ENCODE assay signal across 9 mouse cellular contexts in the genomic region with DNA sequence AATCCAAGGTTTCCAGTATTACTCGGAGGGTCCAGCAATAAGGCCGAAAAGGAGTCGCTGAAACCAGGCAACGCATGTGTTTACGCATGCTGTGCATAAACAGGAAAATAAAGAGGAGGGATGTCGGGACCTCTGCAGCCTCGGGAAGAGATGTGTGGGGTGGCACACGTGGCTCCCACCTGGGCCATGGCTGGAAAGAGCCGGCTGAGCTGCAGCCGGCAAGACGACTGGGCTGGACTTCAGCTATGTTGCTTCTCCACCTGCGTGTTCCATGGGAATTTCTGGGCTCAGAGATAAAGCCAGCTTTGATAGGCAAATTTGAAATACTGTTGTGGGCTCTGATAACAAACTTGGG. TPM values are rescaled to one million over a fixed set of nuclear protein-coding genes. Genes with fewer than 3 reads are reported as not detected.
DNase-seq lines count a peak whose midpoint lies in the region; ATAC-seq and TF ChIP-seq lines count a peak whose summit lies in the region.
"Had no signal": no experiment of that assay in that cellular context is flagged by ENCODE, and none has a peak within 500 bp of the region (broad histone marks: within the 10 kb centered on the region; RNA-seq: fewer than 3 reads in every experiment).

No protein-coding gene starts in this region.

- no peak for TF ChIP-seq EP300 in heart, adult 2 months (IDR thresholded peaks at IDR 0.05; ENCODE audit: insufficient read depth, low read depth, low read length)

- DNase-seq in heart, adult 2 months: no peak
- no peak for DNase-seq in heart, postnatal 36 days
- no peak for DNase-seq in neural tube, embryonic 11.5 days (ENCODE audit: low spot score)
- DNase-seq in neural tube, embryonic 10.5 days (ENCODE audit: extremely low spot score, low spot score): no peak
- DNase-seq in midbrain, embryonic 11.5 days (ENCODE audit: low spot score, missing footprints): no peak
- DNase-seq in cerebellum, adult 8-10 months: no peak
- DNase-seq in cerebellum, postnatal 10 days: no peak

- no peaks in the 10 kb centered on the region for H3K36me3 ChIP-seq in heart, adult 2 months (ENCODE audit: control insufficient read depth, insufficient read depth, low read length)
- H3K36me3 ChIP-seq in neural tube, embryonic 11.5 days (ENCODE audit: control insufficient read depth, insufficient read depth, low read length): no peaks in the 10 kb centered on the region
- H3K36me3 ChIP-seq in midbrain, embryonic 11.5 days (ENCODE audit: control insufficient read depth, insufficient read depth, low read length): no peaks in the 10 kb centered on the region

- ATAC-seq in neural tube, embryonic 11.5 days (ENCODE audit: insufficient read depth, low FRiP score, low TSS enrichment): no peak
- ATAC-seq in midbrain, embryonic 11.5 days (ENCODE audit: low FRiP score): no peak
- ATAC-seq in monocyte, adult 5-6 weeks (replicated peaks; ENCODE audit: insufficient number of reproducible peaks, low FRiP score, low TSS enrichment, poor library complexity, severe bottlenecking): no peak
- ATAC-seq: liver, postnatal 0 days had no signal

- H3K9ac ChIP-seq in heart, adult 2 months (ENCODE audit: low read depth, low read length): no peak overlapping the region
- no peak overlapping the region for H3K9ac ChIP-seq in neural tube, embryonic 11.5 days (ENCODE audit: low read length)
- no peak overlapping the region for H3K9ac ChIP-seq in midbrain, embryonic 11.5 days (ENCODE audit: low read length)
- H3K9ac ChIP-seq: liver, postnatal 0 days had no signal

- 0 out of 2 replicates have a peak overlapping the region, but pooled peaks have one; percentile 87 for H3K4me2 ChIP-seq in neural tube, embryonic 11.5 days (ENCODE audit: low read depth)
- peak overlapping the region; percentile 91; the same call in 1 of the 2 replicates for H3K4me2 ChIP-seq in midbrain, embryonic 11.5 days

- 22% methylated on average over 12 of the region's 12 CpGs for WGBS in heart, adult 2 months
- WGBS in neural tube, embryonic 11.5 days: 26% methylated on average over 12 of the region's 12 CpGs
- 23% methylated on average over 12 of the region's 12 CpGs for WGBS in midbrain, embryonic 11.5 days

- intact Hi-C loops in heart, adult 2 months (cut with DNase I): no loop called here
- intact Hi-C loops in heart, postnatal 36 days (cut with DNase I): no loop called here

- TF ChIP-seq CTCF in heart, adult 2 months (IDR thresholded peaks at IDR 0.05): no peak

- H3K4me1 ChIP-seq in heart, adult 2 months (ENCODE audit: control insufficient read depth, insufficient read depth, low read length): peaks cover 9% of the 10 kb centered on the region
- 0 out of 2 replicates have a peak, but pooled peaks cover 5% of the 10 kb centered on the region for H3K4me1 ChIP-seq in neural tube, embryonic 11.5 days (ENCODE audit: control insufficient read depth, insufficient read depth, low read length)
- peaks cover 14% of the 10 kb centered on the region for H3K4me1 ChIP-seq in midbrain, embryonic 11.5 days (ENCODE audit: control insufficient read depth, insufficient read depth, low read length)

- peak overlapping the region; percentile 58 for H3K4me3 ChIP-seq in heart, adult 2 months
- no peak overlapping the region for H3K4me3 ChIP-seq in neural tube, embryonic 11.5 days (ENCODE audit: low read depth, low read length)
- no peak overlapping the region for H3K4me3 ChIP-seq in midbrain, embryonic 11.5 days (ENCODE audit: low read depth, low read length)

- no peaks in the 10 kb centered on the region for H3K9me3 ChIP-seq in neural tube, embryonic 11.5 days (ENCODE audit: control insufficient read depth, low read length)
- no peaks in the 10 kb centered on the region for H3K9me3 ChIP-seq in midbrain, embryonic 11.5 days (ENCODE audit: control insufficient read depth, low read length)

- no peaks in the 10 kb centered on the region for H3K27me3 ChIP-seq in heart, adult 2 months (ENCODE audit: control insufficient read depth, insufficient read depth, low read length)
- H3K27me3 ChIP-seq in neural tube, embryonic 11.5 days (ENCODE audit: control insufficient read depth, insufficient read depth, low read length): peaks cover 40% of the 10 kb centered on the region
- H3K27me3 ChIP-seq in midbrain, embryonic 11.5 days (ENCODE audit: control insufficient read depth, insufficient read depth, low read length): peaks cover 34% of the 10 kb centered on the region

- H3K27ac ChIP-seq in heart, adult 2 months: no peak overlapping the region; the same call in 1 of the 2 replicates
- H3K27ac ChIP-seq in neural tube, embryonic 11.5 days (ENCODE audit: low read depth, low read length): no peak overlapping the region
- no peak overlapping the region for H3K27ac ChIP-seq in midbrain, embryonic 11.5 days (ENCODE audit: low read depth, low read length)

- H3K79me2 ChIP-seq in heart, adult 2 months (replicated peaks; ENCODE audit: control insufficient read depth, insufficient read depth, low read length): no peaks in the 10 kb centered on the region

- TF ChIP-seq POLR2A in heart, adult 2 months (IDR thresholded peaks at IDR 0.05; ENCODE audit: insufficient read depth, low read depth, low read length): no peak

RNA-seq across cellular contexts. Expression of a gene that starts 0.9 kb away (rescaled TPM):
- total RNA-seq in heart, adult 2 months (2021): 10 to 100 TPM; 11.2 to 18.3 TPM
- 10.2 and 12.8 TPM in 2 replicates for polyA plus RNA-seq in heart, adult 2 months (2012; rRNA removed)
- 10 to 100 TPM; 16.2 to 18.1 TPM for total RNA-seq in heart, postnatal 36 days (2021)
- 0.93 and 1.0 TPM in 2 replicates for polyA plus RNA-seq in neural tube, embryonic 11.5 days (2014; fragmentation: Nextera tagmentation; extraction: Ambion mirVana)
- 0.66 and 0.72 TPM in 2 replicates for polyA plus RNA-seq in midbrain, embryonic 11.5 days (2014; fragmentation: Nextera tagmentation; extraction: Ambion mirVana)
- total RNA-seq in monocyte, adult 5-6 weeks (2017): 3.8 to 13.0 TPM (median 6.1 TPM) in 3 replicates
